Mouse (Mus musculus) embryonic fibroblast, embryonic 13.5 days (primary cell): ENCODE measurements at regions not wholly inside any gene's neighbourhood (a gene's known extent, or its start where the extent isn't known, plus 50 kb on each side); places are given as distances from the start of the nearest gene placed in this dataset.

Experiments
- CTCF ChIP-seq: IDR thresholded peaks from 2 replicates; pipeline ENCODE4 v1.5.1; 2011; ENCODE audit warnings: mild to moderate bottlenecking, control low read depth, low read length, moderate library complexity, borderline replicate concordance; ENCODE audit not compliant: insufficient read depth
- POLR2A ChIP-seq: IDR thresholded peaks from 2 replicates; pipeline ENCODE4 v1.6.1; 2011; ENCODE audit warnings: low read depth, mild to moderate bottlenecking, control low read depth, low read length, moderate library complexity

DNA sequence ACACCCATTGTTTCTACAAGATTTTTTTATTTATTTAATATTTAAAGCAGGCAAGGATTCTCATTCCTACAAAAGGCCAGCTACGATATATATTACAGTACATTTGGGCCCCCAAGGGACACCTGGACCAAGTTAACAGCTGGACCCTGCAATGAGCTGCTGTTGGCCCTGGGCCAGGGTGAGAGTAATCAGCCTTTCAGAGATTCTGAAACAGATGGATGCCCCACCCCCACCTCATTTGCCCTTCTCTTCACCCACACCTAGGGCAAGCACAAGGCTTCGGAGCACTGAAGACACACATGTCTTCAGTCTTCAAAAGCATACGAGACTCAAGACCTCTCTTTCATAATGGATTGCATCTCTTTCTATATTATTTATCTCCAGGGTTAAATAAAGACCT lies 259.5 kb upstream of the Clint1 start:
- TF ChIP-seq POLR2A (no peak), CTCF (no peak)
